Mouse (Mus musculus) MEL (cell line): ENCODE measurements around the gene Gpatch2l. TPM values are rescaled to one million over a fixed set of nuclear protein-coding genes. Genes with fewer than 3 reads are reported as not detected.

ENCODE experiments used
- DNase-seq: peaks from one replicate; pipeline ENCODE4 v3.0.0; 2011; ENCODE audit warnings: low read depth, low spot score
- H3K27ac ChIP-seq: 2 replicates; pipeline ENCODE4 v1.5.1; 2012; ENCODE audit warnings: low read depth, mild to moderate bottlenecking, control low read depth, low read length, moderate library complexity; ENCODE audit not compliant: control insufficient read depth
- H3K27me3 ChIP-seq, 2 experiments: fragments of 150-350 bp in 1 of 2; sonication (generic) in 1 of 2; 2 replicates each; pipeline ENCODE4 v1.6.1; 2012; ENCODE audit warnings: low read length in 2 of 2, mild to moderate bottlenecking in 2 of 2, improper control_type of control experiment in 1 of 2, moderate library complexity in 1 of 2; ENCODE audit not compliant: insufficient read depth in 2 of 2, control insufficient read depth in 1 of 2
- H3K36me3 ChIP-seq, 2 experiments: 2 replicates each; pipeline ENCODE4 v1.6.1; 2012 to 2014; ENCODE audit warnings: low read length in 2 of 2, improper control_type of control experiment in 1 of 2, inconsistent platforms in 1 of 2, mild to moderate bottlenecking in 1 of 2; ENCODE audit not compliant: insufficient read depth in 2 of 2, control insufficient read depth in 1 of 2
- H3K4me1 ChIP-seq, 2 experiments: fragments of 150-350 bp in 1 of 2; sonication (generic) in 1 of 2; 2 replicates each; pipeline ENCODE4 v1.6.1; 2012; ENCODE audit warnings: low read length in 2 of 2, improper control_type of control experiment in 1 of 2, mild to moderate bottlenecking in 1 of 2; ENCODE audit not compliant: insufficient read depth in 2 of 2, control insufficient read depth in 1 of 2
- H3K4me3 ChIP-seq, 2 experiments: fragments of 150-350 bp in 1 of 2; sonication (generic) in 1 of 2; 2 replicates each; pipeline ENCODE4 v1.5.1; 2012; ENCODE audit warnings: low read depth in 2 of 2, low read length in 2 of 2, mild to moderate bottlenecking in 2 of 2, moderate library complexity in 2 of 2, control low read depth in 1 of 2, improper control_type of control experiment in 1 of 2; ENCODE audit not compliant: control insufficient read depth in 1 of 2, insufficient read depth in 1 of 2
- H3K79me2 ChIP-seq: 2 replicates; pipeline ENCODE4 v1.6.1; 2012; ENCODE audit warnings: mild to moderate bottlenecking, low read length, moderate library complexity; ENCODE audit not compliant: control insufficient read depth, poor library complexity, insufficient read depth
- H3K9ac ChIP-seq: 2 replicates; pipeline ENCODE4 v1.6.1; 2012; ENCODE audit warnings: low read depth, mild to moderate bottlenecking, control low read depth, low read length, moderate library complexity; ENCODE audit not compliant: control insufficient read depth, poor library complexity, severe bottlenecking
- H3K9me3 ChIP-seq: fragments of 150-350 bp; sonication (generic); replicated peaks from 2 replicates; pipeline ENCODE4 v1.6.1; 2012; ENCODE audit warnings: mild to moderate bottlenecking, low read length, improper control_type of control experiment, moderate library complexity; ENCODE audit not compliant: insufficient read depth
- E2F4 ChIP-seq: IDR thresholded peaks from 2 replicates; pipeline ENCODE4 v1.6.1; 2011; ENCODE audit warnings: low read depth, low read length, improper control_type of control experiment, borderline replicate concordance
- ELF1 ChIP-seq: IDR thresholded peaks from 2 replicates; pipeline ENCODE4 v1.6.1; 2014; ENCODE audit warnings: low read depth, mild to moderate bottlenecking, inconsistent platforms, low read length, improper control_type of control experiment, moderate library complexity
- GATA1 ChIP-seq: IDR thresholded peaks from 2 replicates; pipeline ENCODE4 v1.6.1; 2011; ENCODE audit warnings: low read depth, low read length, improper control_type of control experiment
- JUND ChIP-seq: IDR thresholded peaks from 2 replicates; pipeline ENCODE4 v1.6.1; 2011; ENCODE audit warnings: low read depth, mild to moderate bottlenecking, improper control_type of control experiment, low read length
- MAFK ChIP-seq: IDR thresholded peaks from 2 replicates; pipeline ENCODE4 v1.6.1; 2011; ENCODE audit warnings: low read depth, mild to moderate bottlenecking, low read length, improper control_type of control experiment, borderline replicate concordance
- MAX ChIP-seq: IDR thresholded peaks from 2 replicates; pipeline ENCODE4 v1.6.1; 2011; ENCODE audit warnings: low read length, improper control_type of control experiment
- MAZ ChIP-seq: IDR thresholded peaks from 2 replicates; pipeline ENCODE4 v1.6.1; 2012; ENCODE audit warnings: low read depth, mild to moderate bottlenecking, inconsistent platforms, low read length, improper control_type of control experiment
- MXI1 ChIP-seq: IDR thresholded peaks from 2 replicates; pipeline ENCODE4 v1.6.1; 2011; ENCODE audit warnings: mild to moderate bottlenecking, low read depth, low read length, improper control_type of control experiment
- MYC ChIP-seq: IDR thresholded peaks from 2 replicates; pipeline ENCODE4 v1.6.1; 2011; ENCODE audit warnings: low read depth, mild to moderate bottlenecking, low read length, improper control_type of control experiment, moderate library complexity
- POLR2AphosphoS5 ChIP-seq: IDR thresholded peaks from 2 replicates; pipeline ENCODE4 v1.6.1; 2012; ENCODE audit warnings: low read depth, borderline replicate concordance, mild to moderate bottlenecking, inconsistent platforms, low read length, moderate library complexity, mixed read lengths
- TCF12 ChIP-seq: IDR thresholded peaks from 2 replicates; pipeline ENCODE4 v1.6.1; 2014; ENCODE audit warnings: low read depth, mild to moderate bottlenecking, inconsistent platforms, low read length, improper control_type of control experiment, moderate library complexity
- USF1 ChIP-seq: IDR thresholded peaks from 2 replicates; pipeline ENCODE4 v1.6.1; 2014; ENCODE audit warnings: low read depth, mild to moderate bottlenecking, inconsistent platforms, low read length, improper control_type of control experiment, moderate library complexity
- USF2 ChIP-seq, 2 experiments: IDR thresholded peaks; 2 replicates each; pipeline ENCODE4 v1.6.1; 2011 to 2012; ENCODE audit warnings: improper control_type of control experiment in 2 of 2, low read length in 2 of 2, borderline replicate concordance in 1 of 2, inconsistent platforms in 1 of 2, low read depth in 1 of 2, mild to moderate bottlenecking in 1 of 2; ENCODE audit not compliant: insufficient read depth in 1 of 2
- ZKSCAN1 ChIP-seq: IDR thresholded peaks from 2 replicates; pipeline ENCODE4 v1.6.1; 2012; ENCODE audit warnings: low read depth, mild to moderate bottlenecking, inconsistent platforms, low read length, improper control_type of control experiment, moderate library complexity
- ZMIZ1 ChIP-seq: IDR thresholded peaks from 2 replicates; pipeline ENCODE4 v1.6.1; 2012; ENCODE audit warnings: low read depth, mild to moderate bottlenecking, inconsistent platforms, low read length, improper control_type of control experiment, moderate library complexity
- ZNF384 ChIP-seq: IDR thresholded peaks from 2 replicates; pipeline ENCODE4 v1.6.1; 2012; ENCODE audit warnings: low read depth, mild to moderate bottlenecking, inconsistent platforms, low read length, improper control_type of control experiment
- polyA plus RNA-seq, 2 experiments: library from polyadenylated mRNA; stranded (reverse) in 1 of 2; unstranded in 1 of 2; fragments of >175 nt in 1 of 2; fragments of >200 nt in 1 of 2; gene quantifications; 2 replicates each; pipeline versions ENCODE4 v1.2.1 to v1.2.4; 2012; ENCODE audit warnings: low replicate concordance in 2 of 2, low read depth in 1 of 2; ENCODE audit not compliant: insufficient read length in 2 of 2, insufficient read depth in 1 of 2, missing spikeins in 1 of 2
- total RNA-seq: library from RNA; depleted of rRNA; stranded (reverse); fragments of 300-350 nt; gene quantifications from 2 replicates; pipeline ENCODE4 v1.2.3, GENCODE M21; 2012

Gene Gpatch2l
- total and polyA plus RNA-seq, 3 experiments: 15.5 to 50.5 (median 18.6) TPM

GRCm38 (mm10) chr12:86254910-86255309 is 13.3 kb downstream of the Gpatch2l start:
- H3K79me2 ChIP-seq: peaks cover 12% of the 10 kb centered on the region; the same call in 1 of the 2 replicates
- TF ChIP-seq MYC: no peak
- no peak for TF ChIP-seq MAFK
- TF ChIP-seq ZKSCAN1: no peak
- no peak for TF ChIP-seq MAZ
- TF ChIP-seq POLR2AphosphoS5: no peak
- no peak for TF ChIP-seq E2F4
- TF ChIP-seq JUND: no peak
- no peak for TF ChIP-seq ZNF384
- no peak for TF ChIP-seq ELF1
- TF ChIP-seq USF1: no peak
- TF ChIP-seq USF2 (IDR thresholded peaks at IDR 0.05; ENCODE audit: borderline replicate concordance in 1 of 2, insufficient read depth in 1 of 2, low read depth in 1 of 2, low read length in 2 of 2): no peak
- TF ChIP-seq MAX: no peak
- no peak for TF ChIP-seq TCF12
- TF ChIP-seq MXI1: no peak
- TF ChIP-seq, all 39 proteins: peak for 0
- Histone ChIP-seq H3K9ac (no peak overlapping the region), H3K4me3 (no peak overlapping the region), H3K27ac (no peak overlapping the region), H3K9me3 (no peaks in the 10 kb centered on the region), H3K27me3 (no peaks in the 10 kb centered on the region), H3K4me1 (no peaks in the 10 kb centered on the region), H3K36me3 (peaks cover 0 to 12% of the 10 kb centered on the region in 2 experiments; a peak in 2 of 4 replicates)
- DNase-seq: no peak

DNA sequence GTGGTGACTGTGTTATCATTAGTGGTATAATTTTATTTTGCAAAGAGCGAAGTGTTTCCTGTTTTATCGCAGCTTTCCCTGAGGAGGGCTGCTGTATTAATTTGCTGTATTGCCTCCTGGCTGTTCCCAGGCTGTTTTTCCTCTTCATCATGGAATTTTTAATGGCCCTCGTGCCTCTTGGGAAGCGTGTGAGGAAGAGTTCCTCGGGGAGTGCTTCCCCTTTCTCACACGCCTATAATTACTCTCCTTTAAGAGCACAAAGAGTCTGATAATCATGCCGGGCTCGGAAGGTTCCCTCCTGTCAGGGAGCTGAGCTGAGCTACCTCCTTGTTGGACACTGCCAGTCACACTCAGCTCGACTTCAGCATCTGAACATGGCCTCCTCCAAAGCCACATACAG is 30.0 kb downstream of the Gpatch2l start:
- no peaks in the 10 kb centered on the region for H3K27me3 ChIP-seq
- H3K4me3 ChIP-seq: no peak overlapping the region
- no peaks in the 10 kb centered on the region for H3K9me3 ChIP-seq
- H3K4me1 ChIP-seq: no peaks in the 10 kb centered on the region
- peaks cover 0 to 10% of the 10 kb centered on the region in 2 experiments; a peak in 2 of 4 replicates for H3K36me3 ChIP-seq
- H3K9ac ChIP-seq: no peak overlapping the region
- no peak for DNase-seq
- H3K79me2 ChIP-seq: no peaks in the 10 kb centered on the region
- no peak overlapping the region for H3K27ac ChIP-seq
- TF ChIP-seq ZMIZ1 (no peak), GATA1 (no peak)
